Mouse (Mus musculus): ENCODE measurements around the gene Atmin.

DNA sequence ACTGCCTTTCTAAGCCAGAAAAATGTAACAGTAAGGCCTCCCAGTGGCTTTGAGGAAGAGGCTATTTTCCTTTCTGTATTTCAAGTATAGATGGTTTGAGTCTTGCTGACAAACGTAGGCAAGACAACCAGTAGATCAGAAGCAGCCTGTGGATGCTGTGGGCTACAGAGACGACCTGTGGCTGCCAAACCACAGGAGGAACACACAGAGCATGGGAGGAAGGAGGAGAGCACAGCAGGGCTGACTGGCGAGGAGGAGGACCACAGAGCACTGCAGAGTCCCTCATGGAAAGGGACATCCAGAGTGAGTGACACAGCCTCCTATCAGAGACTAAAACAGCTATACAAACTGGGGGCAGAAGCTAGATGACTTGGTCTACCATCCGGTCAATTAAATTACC is 37.9 kb upstream of the Atmin start:
- TF ChIP-seq EP300 (IDR thresholded peaks at IDR 0.05) (no peak), CTCF (IDR thresholded peaks at IDR 0.05) (no peak)
